Mouse (Mus musculus) adrenal gland, postnatal 4 days (tissue): ENCODE data around the gene Zc3h12d. TPM values are rescaled to one million over a fixed set of nuclear protein-coding genes. Genes with fewer than 3 reads are reported as not detected.

Source experiments
- DNase-seq, 2 experiments: peaks; one replicate each; pipeline ENCODE4 v3.0.0; 2021 to 2022; ENCODE audit warnings: low spot score in 2 of 2, mixed read lengths in 2 of 2
- long read RNA-seq, 2 experiments: library from polyadenylated mRNA; stranded (forward); transcript quantifications; one replicate each; pipeline ENCODE4 v2.0.0; 2021
- total RNA-seq, 2 experiments: library from RNA; stranded (reverse); gene quantifications; 2 replicates each; pipeline ENCODE4 v1.2.3; 2021

Gene Zc3h12d
- total RNA-seq, result under 1 TPM; 0.25 to 0.42 TPM
- long read RNA-seq, experiment 1, result 0 reads
- long read RNA-seq, experiment 2, result 0 reads

GRCm38 (mm10) chr10:7832171-7832676 is at the start of gene Zc3h12d:
TSS of gene Zc3h12d (plus strand) at chr10:7832470.
- no peak for DNase-seq

- no peak for DNase-seq
Observed at GRCm38 (mm10) chr10:7787319-7787718, 45.0 kb upstream of the Zc3h12d start.

- DNase-seq, result no peak
Observed at GRCm38 (mm10) chr10:7792254-7792750, 40.0 kb upstream of the Zc3h12d start.

- DNase-seq, result peak; percentile 79 to 80
Observed at GRCm38 (mm10) chr10:7792751-7793385, 39.4 kb upstream of the Zc3h12d start, which contains the start of the genes Ginm1 and Ppil4. TSS of gene Ginm1 (minus strand) at chr10:7792824. TSS of gene Ppil4 (plus strand) at chr10:7792891.

DNA sequence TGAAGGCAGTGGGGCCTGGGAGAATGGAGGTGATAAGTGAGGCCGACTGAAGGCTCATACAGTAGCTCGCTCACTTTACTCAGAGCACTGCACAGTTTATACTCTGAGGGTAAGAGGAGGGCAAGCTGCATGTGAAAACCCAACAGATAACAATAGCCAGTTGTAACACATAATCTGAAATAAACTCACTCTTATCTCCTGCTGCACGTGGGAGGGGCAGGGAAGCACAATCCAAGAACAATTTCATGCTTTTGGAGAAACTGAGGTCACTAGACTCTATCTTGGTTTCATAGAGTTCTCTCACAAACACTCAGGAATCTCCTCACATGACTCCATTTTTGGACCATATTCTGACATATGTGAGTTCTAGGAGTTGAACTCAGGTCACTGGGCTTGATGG is 31.0 kb upstream of the Zc3h12d start:
- no peak for DNase-seq

- DNase-seq, result no peak
Observed at GRCm38 (mm10) chr10:7802519-7803140, 29.6 kb upstream of the Zc3h12d start.

GRCm38 (mm10) chr10:7809937-7810336 is 22.3 kb upstream of the Zc3h12d start:
- no peak for DNase-seq

DNA sequence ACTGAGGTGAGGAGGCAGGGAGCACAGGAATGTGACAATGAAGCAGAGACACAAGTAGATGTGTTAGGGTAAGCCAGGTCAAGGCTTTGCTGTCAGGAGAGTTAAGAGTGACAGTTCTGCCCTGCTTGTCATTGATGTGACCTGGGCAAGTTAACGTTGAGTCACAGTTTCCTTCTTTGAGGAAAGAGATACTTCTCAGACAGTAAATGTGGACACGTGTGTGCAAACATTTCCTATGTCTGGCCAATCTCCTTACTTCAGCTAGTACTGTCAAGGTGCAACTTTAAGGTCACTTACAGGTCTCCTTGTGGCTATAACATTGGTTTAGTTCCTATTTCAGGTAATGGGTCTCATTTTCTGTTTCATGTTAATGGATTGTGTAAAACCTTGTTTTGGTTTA is 15.8 kb upstream of the Zc3h12d start:
- no peak for DNase-seq

GRCm38 (mm10) chr10:7818676-7819075 is 13.6 kb upstream of the Zc3h12d start:
- no peak for DNase-seq

GRCm38 (mm10) chr10:7819156-7819555 is 13.1 kb upstream of the Zc3h12d start:
- no peak for DNase-seq

- no peak for DNase-seq
Observed at GRCm38 (mm10) chr10:7819603-7820002, 12.7 kb upstream of the Zc3h12d start.

GRCm38 (mm10) chr10:7820171-7820570 is 12.1 kb upstream of the Zc3h12d start:
- no peak for DNase-seq

DNA sequence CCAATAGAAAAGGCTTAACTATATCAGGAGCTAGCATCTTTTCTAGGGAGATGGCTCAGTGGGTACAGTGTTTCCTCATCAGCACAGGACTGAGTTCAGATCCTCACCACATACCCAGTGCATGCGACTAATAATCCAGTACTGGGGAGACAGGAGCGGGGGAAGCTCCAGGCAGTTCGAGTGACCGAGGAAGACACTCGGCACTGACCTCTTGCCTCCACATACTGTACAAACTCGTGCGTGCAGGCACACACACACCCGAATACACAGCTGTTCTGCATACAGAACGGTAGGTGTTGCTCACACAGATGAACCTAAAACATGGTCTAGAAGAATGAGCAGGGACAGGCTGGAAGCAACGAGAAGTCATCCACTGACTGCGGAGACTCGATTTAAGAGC is 10.3 kb upstream of the Zc3h12d start:
- no peak for DNase-seq

GRCm38 (mm10) chr10:7824663-7825280 is 7.5 kb upstream of the Zc3h12d start:
- DNase-seq, result no peak

- no peak for DNase-seq
Observed at GRCm38 (mm10) chr10:7825281-7825665, 7.0 kb upstream of the Zc3h12d start.

DNA sequence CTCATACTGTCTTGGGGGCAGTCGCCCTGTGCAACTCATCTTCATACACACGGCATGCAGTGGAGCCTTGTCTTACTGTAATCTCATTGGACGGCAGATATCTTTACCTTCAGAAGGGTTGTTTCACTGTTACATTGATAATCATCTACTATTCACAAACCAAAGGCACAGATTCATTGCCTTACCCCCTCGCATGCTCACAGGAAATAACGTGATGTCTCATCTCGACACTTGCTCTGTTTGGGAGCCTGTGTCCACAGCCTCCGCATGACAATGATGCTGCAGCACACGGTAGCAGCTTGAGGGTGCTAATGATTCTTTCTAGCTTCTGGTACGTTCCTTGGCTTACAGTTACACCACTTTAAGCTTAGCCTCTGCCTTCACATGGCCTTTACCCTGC is 6.2 kb upstream of the Zc3h12d start:
- DNase-seq, result no peak

DNA sequence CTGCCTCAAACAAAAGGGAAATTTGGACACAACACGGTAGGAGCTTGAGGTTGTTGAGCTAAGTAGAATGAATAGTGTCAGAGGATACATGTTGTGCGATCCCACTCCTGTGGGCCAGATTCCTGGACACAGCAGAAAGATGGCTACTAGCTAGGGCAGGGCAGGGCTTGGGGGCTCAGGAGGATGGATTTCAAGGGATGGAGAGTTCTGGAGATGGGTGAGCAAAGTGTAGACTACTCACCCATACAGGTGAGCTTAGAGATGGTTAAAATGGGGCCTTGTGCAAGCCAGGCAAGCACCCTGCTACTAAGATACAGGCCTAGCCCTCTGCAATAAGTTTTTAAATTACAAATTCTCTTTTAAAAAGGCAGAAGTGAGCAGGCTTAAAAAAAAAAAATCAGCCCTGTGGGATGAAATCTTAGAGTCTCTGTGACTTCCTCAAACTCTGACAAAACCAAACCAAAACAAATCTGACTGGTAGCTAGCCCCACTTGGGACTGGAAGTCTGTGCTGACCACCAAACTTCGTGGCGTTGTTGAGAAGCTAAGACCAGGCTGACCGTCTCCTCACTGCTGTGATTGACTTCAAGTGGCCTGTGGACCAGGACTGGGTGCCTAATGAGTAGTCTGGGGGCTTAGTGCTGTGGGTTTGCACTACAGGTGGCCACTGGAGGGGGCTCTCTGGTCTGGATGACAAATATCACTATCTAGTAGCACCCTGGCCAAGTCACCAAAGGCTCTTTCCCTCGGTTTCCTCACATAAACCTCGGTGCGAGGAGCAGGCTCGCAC is 1.3 kb downstream of the Zc3h12d start:
- no peak for DNase-seq

DNA sequence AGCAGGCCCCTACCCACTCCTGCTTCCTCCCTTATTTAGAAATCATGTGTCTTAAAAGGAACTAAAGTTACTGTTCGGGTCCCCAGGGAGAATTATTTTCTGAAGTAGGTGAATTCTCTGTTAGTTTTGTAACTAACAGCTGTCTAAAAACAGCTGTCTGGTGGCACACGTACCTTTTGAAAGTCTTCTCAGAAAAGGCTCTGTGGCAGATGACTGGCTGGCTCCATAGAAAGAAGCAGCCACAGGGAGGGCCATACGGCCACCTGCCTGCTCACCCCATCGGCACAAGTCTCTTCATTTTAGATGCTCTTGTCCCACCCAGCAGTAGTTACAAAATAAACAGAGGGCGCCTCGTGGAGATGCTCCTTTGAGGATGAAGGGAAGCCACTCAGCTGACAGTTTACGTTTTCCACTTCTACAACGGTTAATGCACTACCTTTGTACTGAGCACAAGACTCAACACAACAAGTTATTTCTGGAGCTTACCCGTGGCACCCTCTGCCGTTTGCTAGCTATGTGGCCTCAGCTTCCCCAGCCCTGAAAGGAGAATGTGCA is 2.5 kb downstream of the Zc3h12d start:
- no peak for DNase-seq

- DNase-seq, result no peak
Observed at GRCm38 (mm10) chr10:7836902-7837301, 4.6 kb downstream of the Zc3h12d start.

DNA sequence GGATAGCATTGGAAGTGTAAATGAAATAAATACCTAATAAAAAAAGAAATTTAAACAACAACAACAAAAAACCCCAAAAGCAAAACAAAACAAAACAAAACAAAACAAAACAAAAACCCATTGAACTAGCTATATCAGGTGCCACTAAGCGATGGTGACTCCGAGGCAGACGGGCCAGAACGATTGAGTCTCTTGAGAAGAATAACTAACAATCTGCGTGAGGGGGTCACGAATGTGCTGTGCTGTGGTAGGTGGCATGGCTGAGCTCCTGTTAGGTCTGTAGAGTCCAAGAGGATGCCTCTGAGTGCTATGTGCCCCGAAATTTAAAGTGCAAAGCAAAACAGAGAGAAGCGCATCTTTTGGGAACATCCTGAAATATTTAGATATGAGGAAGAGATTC is 5.2 kb downstream of the Zc3h12d start:
- DNase-seq, result no peak

DNA sequence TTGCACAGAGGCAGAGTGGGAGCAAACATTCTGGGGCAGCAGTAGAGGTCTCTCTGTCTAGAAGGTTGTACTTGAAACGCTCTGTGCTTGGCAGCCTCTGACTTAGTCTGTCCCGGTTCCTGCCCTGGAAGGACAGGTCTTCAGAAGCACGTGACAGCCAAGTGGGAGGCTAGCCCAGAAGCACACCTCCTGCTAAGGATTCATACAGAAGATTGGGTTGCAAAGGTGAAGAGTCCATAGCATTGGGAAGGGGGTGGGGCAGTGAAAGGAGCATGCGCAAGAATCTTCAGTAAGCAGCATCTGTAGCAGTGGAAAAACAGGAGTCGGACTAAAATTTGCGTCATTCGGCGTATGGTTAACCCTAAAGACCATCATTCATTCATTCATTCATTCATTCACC is 5.8 kb downstream of the Zc3h12d start:
- no peak for DNase-seq
